In the genomic region with DNA sequence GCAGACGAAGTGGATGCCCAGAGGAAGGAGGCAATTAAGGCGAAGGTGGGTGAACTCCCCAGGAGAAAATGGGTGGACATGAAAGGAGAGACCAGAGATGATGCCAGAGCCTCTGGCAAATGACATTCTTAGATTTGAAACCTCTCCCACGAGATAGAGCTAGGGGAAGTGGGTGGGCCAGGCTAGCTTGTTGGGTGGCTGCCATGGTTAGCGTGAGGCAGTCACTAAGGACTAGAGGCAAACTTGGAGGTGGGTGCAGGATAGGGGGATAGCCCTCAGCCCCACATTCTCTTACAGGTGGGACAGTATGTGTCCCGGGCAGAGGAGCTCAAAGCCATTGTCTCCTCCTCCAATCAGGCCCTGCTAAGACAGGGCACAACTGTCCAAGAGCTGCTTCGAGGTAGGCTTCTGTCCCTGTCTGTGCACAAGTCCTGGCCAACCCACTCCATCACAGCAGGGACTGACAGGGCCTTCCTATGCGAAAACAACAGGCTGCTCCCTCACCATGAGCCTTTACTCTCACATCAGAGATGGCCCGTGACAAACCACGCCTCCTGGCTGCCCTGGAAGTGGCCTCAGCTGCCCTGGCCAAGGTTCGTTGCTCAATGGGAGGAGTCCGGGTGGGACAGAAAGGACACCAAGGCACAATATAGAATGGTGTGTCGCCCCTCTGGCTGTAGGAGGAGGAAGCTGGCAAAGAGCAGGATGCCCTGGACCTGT, we compare ENCODE assay signal across 19 mouse cellular contexts. TPM values are rescaled to one million over a fixed set of nuclear protein-coding genes. Genes with fewer than 3 reads are reported as not detected.
DNase-seq lines count a peak whose midpoint lies in the region; ATAC-seq and TF ChIP-seq lines count a peak whose summit lies in the region.
"Had no signal": no experiment of that assay in that cellular context is flagged by ENCODE, and none has a peak within 500 bp of the region (broad histone marks: within the 10 kb centered on the region; RNA-seq: fewer than 3 reads in every experiment).

No protein-coding gene starts in this region.

- no peak for TF ChIP-seq POLR2A in MEL (IDR thresholded peaks at IDR 0.05; ENCODE audit: control insufficient read depth in 1 of 2, insufficient read depth in 1 of 2, low read depth in 1 of 2, low read length in 2 of 2, poor library complexity in 1 of 2)

- no peak for TF ChIP-seq EP300 in MEL (IDR thresholded peaks at IDR 0.05; ENCODE audit: low read depth in 1 of 2, low read length in 2 of 2)

- H3K27me3 ChIP-seq in hindbrain, embryonic 11.5 days (ENCODE audit: control insufficient read depth, insufficient read depth, low read length), result no peaks in the 10 kb centered on the region
- H3K27me3 ChIP-seq in hindbrain, embryonic 16.5 days (replicated peaks; ENCODE audit: control insufficient read depth, insufficient read depth, low read length), result no peaks in the 10 kb centered on the region
- H3K27me3 ChIP-seq in MEL (ENCODE audit: control insufficient read depth in 1 of 2, insufficient read depth in 2 of 2, low read length in 2 of 2), result no peaks in the 10 kb centered on the region
- H3K27me3 ChIP-seq in kidney, postnatal 0 days (ENCODE audit: insufficient read depth, low read length), result no peaks in the 10 kb centered on the region
- H3K27me3 ChIP-seq: embryonic facial prominence, embryonic 15.5 days; liver, embryonic 15.5 days; stomach, embryonic 15.5 days had no signal

- no peaks in the 10 kb centered on the region for H3K9me3 ChIP-seq in hindbrain, embryonic 11.5 days (ENCODE audit: control insufficient read depth, low read length)
- no peaks in the 10 kb centered on the region for H3K9me3 ChIP-seq in hindbrain, embryonic 16.5 days (ENCODE audit: control insufficient read depth, low read length)
- no peaks in the 10 kb centered on the region for H3K9me3 ChIP-seq in MEL (replicated peaks; ENCODE audit: insufficient read depth, low read length)
- no peaks in the 10 kb centered on the region for H3K9me3 ChIP-seq in kidney, postnatal 0 days (replicated peaks; ENCODE audit: low read length)
- H3K9me3 ChIP-seq: embryonic facial prominence, embryonic 15.5 days; liver, embryonic 15.5 days; stomach, embryonic 15.5 days had no signal

- 38% methylated on average over 11 of the region's 12 CpGs for WGBS in hindbrain, embryonic 11.5 days
- WGBS in hindbrain, embryonic 16.5 days, result 39% methylated on average over 12 of the region's 12 CpGs
- WGBS in kidney, postnatal 0 days, result 40% methylated on average over 12 of the region's 12 CpGs

- H3K36me3 ChIP-seq in hindbrain, embryonic 11.5 days (ENCODE audit: control insufficient read depth, insufficient read depth, low read length), result 0 out of 2 replicates have a peak, but pooled peaks cover 2% of the 10 kb centered on the region
- H3K36me3 ChIP-seq in hindbrain, embryonic 16.5 days (ENCODE audit: control insufficient read depth, insufficient read depth, low read length), result peaks cover 12% of the 10 kb centered on the region; the same call in 1 of the 2 replicates
- H3K36me3 ChIP-seq in MEL (ENCODE audit: control insufficient read depth in 1 of 2, insufficient read depth in 2 of 2, low read length in 2 of 2), result no peaks in the 10 kb centered on the region; a peak in 1 of 4 replicates
- peaks cover 17% of the 10 kb centered on the region; the same call in 1 of the 2 replicates for H3K36me3 ChIP-seq in kidney, postnatal 0 days (ENCODE audit: insufficient read depth, low read length)

- peaks cover 3% of the 10 kb centered on the region; the same call in 1 of the 2 replicates for H3K79me2 ChIP-seq in MEL (ENCODE audit: control insufficient read depth, insufficient read depth, low read length, poor library complexity)

- H3K27ac ChIP-seq in hindbrain, embryonic 11.5 days (ENCODE audit: low read depth, low read length), result no peak overlapping the region
- no peak overlapping the region for H3K27ac ChIP-seq in hindbrain, embryonic 16.5 days (ENCODE audit: low read depth, low read length)
- no peak overlapping the region for H3K27ac ChIP-seq in MEL (ENCODE audit: control insufficient read depth, low read depth, low read length)
- peak overlapping the region; percentile 31; the same call in 1 of the 2 replicates for H3K27ac ChIP-seq in kidney, postnatal 0 days
- H3K27ac ChIP-seq: embryonic facial prominence, embryonic 15.5 days; liver, embryonic 15.5 days; stomach, embryonic 15.5 days had no signal

- TF ChIP-seq RAD21 in MEL (IDR thresholded peaks at IDR 0.05; ENCODE audit: low read depth, low read length), result no peak

- intact Hi-C loops in gastrocnemius, postnatal 14 days (cut with DNase I; ENCODE audit: low total_unique reads), result loop anchor here (5.0 kb wide), 1 partner anchor 49 kb away; no protein-coding TSS in a partner anchor
- intact Hi-C loops in left cerebral cortex, postnatal 4 days (cut with DNase I), result no loop called here

- H3K4me2 ChIP-seq in hindbrain, embryonic 11.5 days (replicated peaks; ENCODE audit: low read depth, low read length), result no peak overlapping the region
- no peak overlapping the region for H3K4me2 ChIP-seq in hindbrain, embryonic 16.5 days (ENCODE audit: low read length)
- H3K4me2 ChIP-seq in kidney, postnatal 0 days (ENCODE audit: low read length), result no peak overlapping the region
- H3K4me2 ChIP-seq: embryonic facial prominence, embryonic 15.5 days; liver, embryonic 15.5 days; stomach, embryonic 15.5 days had no signal

- TF ChIP-seq CTCF in MEL (IDR thresholded peaks at IDR 0.05 in 2 of 3, conservative IDR thresholded peaks at IDR 0.05 in 1 of 3; ENCODE audit: control insufficient read depth in 1 of 3, insufficient read depth in 1 of 3, low read depth in 2 of 3, low read length in 3 of 3, poor library complexity in 1 of 3, severe bottlenecking in 1 of 3), result no peak
- TF ChIP-seq CTCF in kidney, postnatal 0 days (IDR thresholded peaks at IDR 0.05; ENCODE audit: low read depth), result peak; percentile 26; the same call in 1 of the 2 replicates

- DNase-seq in hindbrain, embryonic 11.5 days (ENCODE audit: low spot score), result peak; percentile 30
- DNase-seq in MEL (ENCODE audit: low read depth, low spot score), result peak; percentile 22
- peak; percentile 31 for DNase-seq in embryo, embryonic 11 days
- peak; percentile 38 for DNase-seq in kidney, postnatal 0 days (ENCODE audit: low spot score)
- DNase-seq in spleen, adult 18-20 months, result no peak
- no peak for DNase-seq in gastrocnemius, postnatal 14 days
- DNase-seq in left cerebral cortex, postnatal 4 days, result no peak
- DNase-seq: cerebellum, adult 9-10 months; lung, postnatal 4 days; right cerebral cortex, postnatal 4 days had no signal

- no peak overlapping the region for H3K4me3 ChIP-seq in hindbrain, embryonic 11.5 days (ENCODE audit: low read depth, low read length)
- H3K4me3 ChIP-seq in hindbrain, embryonic 16.5 days (ENCODE audit: low read length), result no peak overlapping the region
- no peak overlapping the region for H3K4me3 ChIP-seq in MEL (ENCODE audit: control insufficient read depth in 1 of 2, insufficient read depth in 1 of 2, low read depth in 2 of 2, low read length in 2 of 2)
- H3K4me3 ChIP-seq in kidney, postnatal 0 days (replicated peaks; ENCODE audit: low read depth, low read length), result no peak overlapping the region
- H3K4me3 ChIP-seq: embryonic facial prominence, embryonic 15.5 days; liver, embryonic 15.5 days; stomach, embryonic 15.5 days had no signal

- H3K4me1 ChIP-seq in hindbrain, embryonic 11.5 days (replicated peaks; ENCODE audit: control insufficient read depth, insufficient read depth, low read length), result peaks cover 2% of the 10 kb centered on the region; the same call in 1 of the 2 replicates
- peaks cover 12% of the 10 kb centered on the region for H3K4me1 ChIP-seq in hindbrain, embryonic 16.5 days (ENCODE audit: control insufficient read depth, insufficient read depth, low read depth, low read length)
- peaks cover 0 to 5% of the 10 kb centered on the region in 2 experiments; a peak in 2 of 4 replicates for H3K4me1 ChIP-seq in MEL (ENCODE audit: control insufficient read depth in 1 of 2, insufficient read depth in 2 of 2, low read length in 2 of 2)
- H3K4me1 ChIP-seq in kidney, postnatal 0 days (replicated peaks; ENCODE audit: insufficient read depth, low read length), result peaks cover 8% of the 10 kb centered on the region; the same call in 1 of the 2 replicates

- no peak for ATAC-seq in hindbrain, embryonic 11.5 days (ENCODE audit: low FRiP score)
- no peak for ATAC-seq in hindbrain, embryonic 16.5 days
- ATAC-seq in kidney, postnatal 0 days (replicated peaks; ENCODE audit: low FRiP score, low read depth), result 0 out of 2 replicates have a peak, but pooled peaks have one; percentile 11
- ATAC-seq: forebrain, embryonic 14.5 days had no signal

- no peak overlapping the region for H3K9ac ChIP-seq in hindbrain, embryonic 11.5 days (ENCODE audit: low read depth, low read length)
- H3K9ac ChIP-seq in hindbrain, embryonic 16.5 days (ENCODE audit: low read depth, low read length), result no peak overlapping the region
- no peak overlapping the region for H3K9ac ChIP-seq in MEL (ENCODE audit: control insufficient read depth, low read depth, low read length, poor library complexity, severe bottlenecking)
- no peak overlapping the region for H3K9ac ChIP-seq in kidney, postnatal 0 days (ENCODE audit: low read depth, low read length)
- H3K9ac ChIP-seq: embryonic facial prominence, embryonic 15.5 days; liver, embryonic 15.5 days; stomach, embryonic 15.5 days had no signal

RNA-seq across cellular contexts. Expression of a gene that starts 4.4 kb away (rescaled TPM):
- 5.2 and 8.6 TPM in 2 replicates for polyA plus RNA-seq in hindbrain, embryonic 11.5 days (2014; fragmentation: Nextera tagmentation; extraction: Ambion mirVana)
- polyA plus RNA-seq in hindbrain, embryonic 16.5 days (2015; fragmentation: Nextera tagmentation; extraction: Ambion mirVana), result 32.0 and 33.9 TPM in 2 replicates
- 4.3 and 5.0 TPM in 2 replicates for total RNA-seq in MEL (2012; rRNA removed)
- 10 to 100 TPM in 1 of 2 experiments, not detected in 1; 11.9 TPM for polyA plus RNA-seq in MEL (2012; ENCODE audit: insufficient read depth in 1 of 2, insufficient read length in 2 of 2, low read depth in 1 of 2, low replicate concordance in 2 of 2, missing spikeins in 1 of 2)
- polyA plus RNA-seq in kidney, postnatal 0 days (2015; fragmentation: Nextera tagmentation; extraction: Ambion mirVana), result 8.0 and 8.4 TPM in 2 replicates
- total RNA-seq in gastrocnemius, postnatal 14 days (2021), result 1 to 10 TPM; 3.4 to 4.3 TPM
- total RNA-seq in left cerebral cortex, postnatal 4 days (2021), result 10 to 100 TPM; 35.2 to 38.9 TPM

RNA-seq across cellular contexts. Expression of a gene that starts 12.5 kb away (rescaled TPM):
- polyA plus RNA-seq in hindbrain, embryonic 11.5 days (2014; fragmentation: Nextera tagmentation; extraction: Ambion mirVana), result 0.09 and 0.11 TPM in 2 replicates
- polyA plus RNA-seq in hindbrain, embryonic 16.5 days (2015; fragmentation: Nextera tagmentation; extraction: Ambion mirVana), result 0.18 and 0.49 TPM in 2 replicates
- not detected in 2 replicates for total RNA-seq in MEL (2012; rRNA removed)
- not detected for polyA plus RNA-seq in MEL (2012; ENCODE audit: insufficient read depth in 1 of 2, insufficient read length in 2 of 2, low read depth in 1 of 2, low replicate concordance in 2 of 2, missing spikeins in 1 of 2)
- 0.04 TPM in 1 of 2 replicates, not detected in the other for polyA plus RNA-seq in kidney, postnatal 0 days (2015; fragmentation: Nextera tagmentation; extraction: Ambion mirVana)
- total RNA-seq in gastrocnemius, postnatal 14 days (2021), result not detected
- 1 to 10 TPM; 5.6 to 7.6 TPM for total RNA-seq in left cerebral cortex, postnatal 4 days (2021)
- total RNA-seq: gastrocnemius, postnatal 4 days; heart, postnatal 25 days had no signal
- polyA plus RNA-seq: embryonic facial prominence, embryonic 15.5 days; liver, embryonic 15.5 days; stomach, embryonic 15.5 days; urinary bladder, adult 2 months had no signal

RNA-seq across cellular contexts. Expression of a gene that starts 27.0 kb away (rescaled TPM):
- not detected in 2 replicates for polyA plus RNA-seq in hindbrain, embryonic 11.5 days (2014; fragmentation: Nextera tagmentation; extraction: Ambion mirVana)
- polyA plus RNA-seq in hindbrain, embryonic 16.5 days (2015; fragmentation: Nextera tagmentation; extraction: Ambion mirVana), result not detected in 2 replicates
- total RNA-seq in MEL (2012; rRNA removed), result 0.08 TPM in 1 of 2 replicates, not detected in the other
- polyA plus RNA-seq in MEL (2012; ENCODE audit: insufficient read depth in 1 of 2, insufficient read length in 2 of 2, low read depth in 1 of 2, low replicate concordance in 2 of 2, missing spikeins in 1 of 2), result under 1 TPM in 1 of 2 experiments, not detected in 1; 0.11 TPM
- polyA plus RNA-seq in kidney, postnatal 0 days (2015; fragmentation: Nextera tagmentation; extraction: Ambion mirVana), result not detected in 2 replicates
- total RNA-seq in gastrocnemius, postnatal 14 days (2021), result not detected
- total RNA-seq in left cerebral cortex, postnatal 4 days (2021), result under 1 TPM in 1 of 2 experiments, not detected in 1; 0.22 TPM
- total RNA-seq: gastrocnemius, postnatal 4 days; heart, postnatal 25 days; left cerebral cortex, postnatal 10 days had no signal
- polyA plus RNA-seq: embryonic facial prominence, embryonic 15.5 days; forebrain, embryonic 14.5 days; liver, embryonic 15.5 days; stomach, embryonic 15.5 days had no signal

RNA-seq across cellular contexts. Expression of a gene that starts 32.9 kb away (rescaled TPM):
- 57.6 and 57.8 TPM in 2 replicates for polyA plus RNA-seq in hindbrain, embryonic 11.5 days (2014; fragmentation: Nextera tagmentation; extraction: Ambion mirVana)
- 49.4 and 50.1 TPM in 2 replicates for polyA plus RNA-seq in hindbrain, embryonic 16.5 days (2015; fragmentation: Nextera tagmentation; extraction: Ambion mirVana)
- total RNA-seq in MEL (2012; rRNA removed), result 32.4 and 35.4 TPM in 2 replicates
- polyA plus RNA-seq in MEL (2012; ENCODE audit: insufficient read depth in 1 of 2, insufficient read length in 2 of 2, low read depth in 1 of 2, low replicate concordance in 2 of 2, missing spikeins in 1 of 2), result 10 to 100 TPM in 1 of 2 experiments, not detected in 1; 51.4 TPM
- polyA plus RNA-seq in kidney, postnatal 0 days (2015; fragmentation: Nextera tagmentation; extraction: Ambion mirVana), result 100 and 104 TPM in 2 replicates
- total RNA-seq in gastrocnemius, postnatal 14 days (2021), result 10 to 100 TPM; 44.2 to 45.0 TPM
- 10 to 100 TPM; 29.7 to 31.0 TPM for total RNA-seq in left cerebral cortex, postnatal 4 days (2021)

RNA-seq across cellular contexts. Expression of a gene that starts 41.1 kb away (rescaled TPM):
- polyA plus RNA-seq in hindbrain, embryonic 11.5 days (2014; fragmentation: Nextera tagmentation; extraction: Ambion mirVana), result 50.0 and 52.7 TPM in 2 replicates
- polyA plus RNA-seq in hindbrain, embryonic 16.5 days (2015; fragmentation: Nextera tagmentation; extraction: Ambion mirVana), result 75.3 and 80.5 TPM in 2 replicates
- total RNA-seq in MEL (2012; rRNA removed), result 24.3 and 25.9 TPM in 2 replicates
- 10 to 100 TPM in 1 of 2 experiments, not detected in 1; 37.7 TPM for polyA plus RNA-seq in MEL (2012; ENCODE audit: insufficient read depth in 1 of 2, insufficient read length in 2 of 2, low read depth in 1 of 2, low replicate concordance in 2 of 2, missing spikeins in 1 of 2)
- polyA plus RNA-seq in kidney, postnatal 0 days (2015; fragmentation: Nextera tagmentation; extraction: Ambion mirVana), result 34.5 and 35.9 TPM in 2 replicates
- 10 to 100 TPM; 69.8 to 87.0 TPM for total RNA-seq in gastrocnemius, postnatal 14 days (2021)
- total RNA-seq in left cerebral cortex, postnatal 4 days (2021), result 10 to 100 TPM; 60.3 to 62.1 TPM

Comparison
In these comparisons a context has a peak if more than half of its experiments do, and no peak if none do; other contexts are left out.
1. DNase-seq: peak in hindbrain, embryonic 11.5 days (single experiment), MEL (single experiment), embryo, embryonic 11 days (single experiment) and kidney, postnatal 0 days (single experiment); none in spleen, adult 18-20 months (0 of 2), gastrocnemius, postnatal 14 days (single experiment) and left cerebral cortex, postnatal 4 days (single experiment).